Mouse (Mus musculus) splenic B cell, adult 2 months (primary cell): Measurements from ENCODE around the gene Caskin1.

Source experiments
- DNase-seq: peaks from one replicate; pipeline ENCODE4 v3.0.0-alpha.2; 2011; ENCODE audit warnings: low read depth, low spot score
- H3K27me3 ChIP-seq: 2 replicates; pipeline ENCODE4 v1.6.1; 2012; ENCODE audit warnings: mild to moderate bottlenecking, low read length, moderate library complexity, mixed read lengths; ENCODE audit not compliant: control insufficient read depth, poor library complexity, insufficient read depth, severe bottlenecking
- H3K36me3 ChIP-seq: 2 replicates; pipeline ENCODE4 v1.6.1; 2012; ENCODE audit warnings: mild to moderate bottlenecking, low read length, moderate library complexity, mixed read lengths; ENCODE audit not compliant: control insufficient read depth, poor library complexity, insufficient read depth, severe bottlenecking

The Caskin1 gene

GRCm38 (mm10) chr17:24504085-24504484 is 15.7 kb downstream of the Caskin1 start:
- H3K36me3 ChIP-seq, result no peaks in the 10 kb centered on the region

GRCm38 (mm10) chr17:24505286-24505955 is 17.0 kb downstream of the Caskin1 start:
- no peak for DNase-seq
- no peaks in the 10 kb centered on the region for H3K27me3 ChIP-seq

More at GRCm38 (mm10) chr17:24504085-24504484, 15.7 kb downstream of the Caskin1 start:
- DNase-seq, result no peak
- H3K27me3 ChIP-seq, result no peaks in the 10 kb centered on the region

GRCm38 (mm10) chr17:24506332-24507070 is 18.1 kb downstream of the Caskin1 start:
- DNase-seq, result no peak
- H3K36me3 ChIP-seq, result peaks cover 4% of the 10 kb centered on the region; the same call in 1 of the 2 replicates
- no peaks in the 10 kb centered on the region for H3K27me3 ChIP-seq

More at GRCm38 (mm10) chr17:24505286-24505955, 17.0 kb downstream of the Caskin1 start:
- peaks cover 4% of the 10 kb centered on the region; the same call in 1 of the 2 replicates for H3K36me3 ChIP-seq

- no peak for DNase-seq
- Histone ChIP-seq H3K27me3 (no peaks in the 10 kb centered on the region), H3K36me3 (peaks cover 4% of the 10 kb centered on the region; the same call in 1 of the 2 replicates)
Measured at GRCm38 (mm10) chr17:24507129-24507664, 18.8 kb downstream of the Caskin1 start.

- no peak for DNase-seq
- no peaks in the 10 kb centered on the region for H3K27me3 ChIP-seq
- H3K36me3 ChIP-seq, result peaks cover 4% of the 10 kb centered on the region; the same call in 1 of the 2 replicates
Measured at GRCm38 (mm10) chr17:24507806-24508460, 19.5 kb downstream of the Caskin1 start.

GRCm38 (mm10) chr17:24513609-24514008 is 25.2 kb downstream of the Caskin1 start:
- peak; percentile 14 for DNase-seq
- no peaks in the 10 kb centered on the region for H3K27me3 ChIP-seq
- H3K36me3 ChIP-seq, result peaks cover 7% of the 10 kb centered on the region; the same call in 1 of the 2 replicates

GRCm38 (mm10) chr17:24514270-24515257 is 26.2 kb downstream of the Caskin1 start:
- H3K27me3 ChIP-seq, result no peaks in the 10 kb centered on the region
- peaks cover 4% of the 10 kb centered on the region; the same call in 1 of the 2 replicates for H3K36me3 ChIP-seq
- DNase-seq, result no peak

GRCm38 (mm10) chr17:24520450-24520849 is 32.0 kb downstream of the Caskin1 start:
- DNase-seq, result no peak
- Histone ChIP-seq H3K36me3 (no peaks in the 10 kb centered on the region; the same call in 1 of the 2 replicates), H3K27me3 (no peaks in the 10 kb centered on the region)

GRCm38 (mm10) chr17:24524734-24525133 is 36.3 kb downstream of the Caskin1 start:
- no peak for DNase-seq
- H3K36me3 ChIP-seq, result no peaks in the 10 kb centered on the region
- no peaks in the 10 kb centered on the region for H3K27me3 ChIP-seq

- H3K36me3 ChIP-seq, result 0 out of 2 replicates have a peak, but pooled peaks cover 1% of the 10 kb centered on the region
- DNase-seq, result no peak
- no peaks in the 10 kb centered on the region for H3K27me3 ChIP-seq
Measured at GRCm38 (mm10) chr17:24527315-24527714, 38.9 kb downstream of the Caskin1 start.

- H3K27me3 ChIP-seq, result no peaks in the 10 kb centered on the region
Measured at GRCm38 (mm10) chr17:24527723-24528559, 39.5 kb downstream of the Caskin1 start, which contains the start of gene Traf7. Gene Traf7 (minus strand): TSS chr17:24527938.

GRCm38 (mm10) chr17:24528560-24528918 is 40.1 kb downstream of the Caskin1 start:
- no peak for DNase-seq
- Histone ChIP-seq H3K27me3 (no peaks in the 10 kb centered on the region), H3K36me3 (0 out of 2 replicates have a peak, but pooled peaks cover 1% of the 10 kb centered on the region)

More at GRCm38 (mm10) chr17:24527723-24528559, 39.5 kb downstream of the Caskin1 start, which contains the start of gene Traf7:
- 0 out of 2 replicates have a peak, but pooled peaks cover 1% of the 10 kb centered on the region for H3K36me3 ChIP-seq
- peak; percentile 99 for DNase-seq

GRCm38 (mm10) chr17:24529007-24529451 is 40.6 kb downstream of the Caskin1 start:
- DNase-seq, result peak; percentile 77
- no peaks in the 10 kb centered on the region for H3K27me3 ChIP-seq
- 0 out of 2 replicates have a peak, but pooled peaks cover 1% of the 10 kb centered on the region for H3K36me3 ChIP-seq
